In the genomic region with DNA sequence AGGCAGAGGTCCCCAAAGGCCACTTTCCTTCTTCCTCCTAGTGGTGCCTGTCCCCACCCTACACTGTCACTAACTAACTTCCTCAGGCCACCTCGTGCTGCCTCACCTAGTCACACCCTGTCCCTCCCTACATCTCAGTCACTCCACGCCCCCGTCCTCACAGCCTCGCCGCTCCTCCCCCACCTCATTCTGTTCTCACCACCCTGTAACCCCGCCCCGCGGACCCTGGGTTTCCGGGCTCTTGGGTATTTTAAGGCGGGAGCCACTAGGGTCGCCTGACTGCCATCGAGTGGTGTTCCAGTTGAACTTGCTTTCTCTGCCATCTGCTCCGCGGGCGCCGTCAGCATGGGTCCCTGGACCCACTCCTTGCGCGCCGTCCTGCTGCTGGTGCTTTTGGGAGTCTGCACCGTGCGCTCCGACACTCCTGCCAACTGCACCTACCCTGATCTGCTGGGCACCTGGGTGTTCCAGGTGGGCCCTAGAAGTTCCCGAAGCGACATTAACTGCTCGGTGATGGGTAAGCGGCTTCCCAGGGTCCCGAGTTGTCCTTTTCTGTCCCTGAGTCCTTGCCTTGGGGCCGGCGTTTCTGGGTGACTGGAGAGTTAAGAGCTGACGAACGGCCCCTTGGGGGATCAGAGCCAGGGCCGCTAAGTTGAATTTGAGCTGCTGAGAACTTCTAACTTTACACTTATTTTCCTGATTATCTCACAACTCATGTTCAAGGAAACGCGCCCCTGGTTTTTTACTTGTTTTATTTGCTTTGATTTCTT, we compare ENCODE assay signal across 8 mouse cellular contexts. TPM values are rescaled to one million over a fixed set of nuclear protein-coding genes. Genes with fewer than 3 reads are reported as not detected.
DNase-seq lines count a peak whose midpoint lies in the region; ATAC-seq and TF ChIP-seq lines count a peak whose summit lies in the region.

A gene (plus strand): TSS at position 228 of the 770 bp plus-strand sequence.

- no peak for TF ChIP-seq CTCF in brain, embryonic 14.5 days (IDR thresholded peaks at IDR 0.05; ENCODE audit: borderline replicate concordance, extremely low read depth, insufficient read depth, insufficient read length)

- DNase-seq in B cell, adult 2 months, result peak; percentile 97 to 98
- peak; percentile 77 for DNase-seq in brain, embryonic 14.5 days (ENCODE audit: low read depth)
- DNase-seq in fat pad, adult 2 months (ENCODE audit: extremely low read depth, low read depth, low spot score), result peak; percentile 26
- peak; percentile 84 for DNase-seq in kidney, postnatal 10 days
- peak; percentile 85 for DNase-seq in liver, embryonic 11.5 days (ENCODE audit: low spot score)
- peak; percentile 96 for DNase-seq in splenic B cell, adult 2 months (ENCODE audit: low read depth, low spot score)

- no peak for TF ChIP-seq POLR2A in brain, embryonic 14.5 days (IDR thresholded peaks at IDR 0.05; ENCODE audit: borderline replicate concordance, extremely low read depth, insufficient read depth, insufficient read length, poor library complexity, severe bottlenecking)
- peak; percentile 60 for TF ChIP-seq POLR2A in myocyte (IDR thresholded peaks at IDR 0.05; ENCODE audit: insufficient read length, low read depth)

- no peaks in the 10 kb centered on the region for H3K79me2 ChIP-seq in myocyte (ENCODE audit: control insufficient read depth, insufficient read depth)

- 2% methylated on average over 34 of the region's 34 CpGs for WGBS in heart, embryonic 13.5 days
- WGBS in liver, embryonic 11.5 days, result 1% methylated on average over 34 of the region's 34 CpGs

- H3K27ac ChIP-seq in heart, embryonic 13.5 days (replicated peaks), result peak within 1 kb of the TSS; percentile 58
- 0 out of 2 replicates have a peak within 1 kb of the TSS, but pooled peaks have one; percentile 9 for H3K27ac ChIP-seq in liver, embryonic 11.5 days (ENCODE audit: low read depth, low read length)

- no peaks in the 10 kb centered on the region for H3K27me3 ChIP-seq in heart, embryonic 13.5 days (replicated peaks)
- H3K27me3 ChIP-seq in liver, embryonic 11.5 days (replicated peaks; ENCODE audit: control insufficient read depth, insufficient read depth, low read length), result no peaks in the 10 kb centered on the region
- H3K27me3 ChIP-seq in myocyte (ENCODE audit: control insufficient read depth, insufficient read depth, insufficient read length), result no peaks in the 10 kb centered on the region
- no peaks in the 10 kb centered on the region for H3K27me3 ChIP-seq in splenic B cell, adult 2 months (ENCODE audit: control insufficient read depth, insufficient read depth, low read length, poor library complexity, severe bottlenecking)

- H3K36me3 ChIP-seq in heart, embryonic 13.5 days, result peaks cover 10% of the 10 kb centered on the region
- no peaks in the 10 kb centered on the region for H3K36me3 ChIP-seq in liver, embryonic 11.5 days (ENCODE audit: control insufficient read depth, insufficient read depth, low read length)
- no peaks in the 10 kb centered on the region for H3K36me3 ChIP-seq in myocyte (ENCODE audit: control insufficient read depth, insufficient read depth)
- H3K36me3 ChIP-seq in splenic B cell, adult 2 months (ENCODE audit: control insufficient read depth, insufficient read depth, low read length, poor library complexity, severe bottlenecking), result peaks cover 1% of the 10 kb centered on the region; the same call in 1 of the 2 replicates

- peak within 1 kb of the TSS; percentile 86 for H3K9ac ChIP-seq in heart, embryonic 13.5 days
- peak within 1 kb of the TSS; percentile 64 for H3K9ac ChIP-seq in liver, embryonic 11.5 days (ENCODE audit: low read depth, low read length)

- H3ac ChIP-seq in myocyte (ENCODE audit: control insufficient read depth, insufficient read length), result no peak within 1 kb of the TSS

- peak; percentile 63; the same call in 1 of the 2 replicates for ATAC-seq in heart, embryonic 13.5 days (ENCODE audit: extremely low read depth, insufficient number of reproducible peaks, low FRiP score, low TSS enrichment)
- ATAC-seq in liver, embryonic 11.5 days (replicated peaks; ENCODE audit: low FRiP score), result peak; percentile 97

- peak within 1 kb of the TSS; percentile 95 for H3K4me2 ChIP-seq in heart, embryonic 13.5 days
- H3K4me2 ChIP-seq in liver, embryonic 11.5 days, result peak within 1 kb of the TSS; percentile 88
- peak within 1 kb of the TSS; percentile 56 for H3K4me2 ChIP-seq in myocyte (ENCODE audit: low read depth)

- H3K4me1 ChIP-seq in heart, embryonic 13.5 days, result peaks cover 16% of the 10 kb centered on the region
- peaks cover 10% of the 10 kb centered on the region; the same call in 1 of the 2 replicates for H3K4me1 ChIP-seq in liver, embryonic 11.5 days (replicated peaks; ENCODE audit: control insufficient read depth, insufficient read depth, low read length)

- H3K4me3 ChIP-seq in heart, embryonic 13.5 days, result peak within 1 kb of the TSS; percentile 71
- peak within 1 kb of the TSS; percentile 62 for H3K4me3 ChIP-seq in liver, embryonic 11.5 days (ENCODE audit: low read depth, low read length)
- peak within 1 kb of the TSS; percentile 27 for H3K4me3 ChIP-seq in myocyte

- no peaks in the 10 kb centered on the region for H3K9me3 ChIP-seq in heart, embryonic 13.5 days
- H3K9me3 ChIP-seq in liver, embryonic 11.5 days (ENCODE audit: control insufficient read depth, low read length), result no peaks in the 10 kb centered on the region

TF ChIP-seq in myocyte, 11 proteins besides CTCF, POLR2A, EP300 and RAD21:
- TF ChIP-seq SRF (IDR thresholded peaks at IDR 0.05; ENCODE audit: control insufficient read depth, insufficient read length, low read depth) (no peak), POLR2AphosphoS2 (IDR thresholded peaks at IDR 0.05; ENCODE audit: insufficient read length, low read depth) (no peak), REST (IDR thresholded peaks at IDR 0.05; ENCODE audit: insufficient read depth, insufficient read length) (no peak), USF1 (IDR thresholded peaks at IDR 0.05; ENCODE audit: low read depth) (no peak), CEBPB (IDR thresholded peaks at IDR 0.05; ENCODE audit: insufficient read depth, poor library complexity, severe bottlenecking) (no peak)

RNA-seq across cellular contexts. Expression of the gene that starts here (rescaled TPM):
- polyA plus RNA-seq in brain, embryonic 14.5 days (2012; rRNA removed), result 3.6 and 6.5 TPM in 2 replicates
- 36.4 and 38.1 TPM in 2 replicates for polyA plus RNA-seq in heart, embryonic 13.5 days (2015; fragmentation: Nextera tagmentation; extraction: Ambion mirVana)
- 63.9 and 67.3 TPM in 2 replicates for polyA plus RNA-seq in liver, embryonic 11.5 days (2014; fragmentation: Nextera tagmentation; extraction: Ambion mirVana)
- 10.6 TPM for polyA plus RNA-seq in myocyte (2012; fragmentation: generic; extraction: Trizol)

Comparison
In these comparisons a context has a peak if more than half of its experiments do, and no peak if none do; other contexts are left out.
1. Peak in every context shown above with its lines: DNase-seq, ATAC-seq, H3K4me3 ChIP-seq and H3K27ac ChIP-seq.
2. DNase-seq: peak in every context shown above with its lines; median percentile 98 in B cell, adult 2 months; 96 in splenic B cell, adult 2 months; 85 in liver, embryonic 11.5 days; 84 in kidney, postnatal 10 days; 77 in brain, embryonic 14.5 days; 26 in fat pad, adult 2 months.